Mouse (Mus musculus) heart, postnatal 4 days (tissue): Measurements from ENCODE around the gene Lingo1. TPM values are rescaled to one million over a fixed set of nuclear protein-coding genes. Genes with fewer than 3 reads are reported as not detected.

Experiments
- DNase-seq: peaks from one replicate; pipeline ENCODE4 v3.0.0; 2021
- total RNA-seq, 2 experiments: library from RNA; stranded (reverse); gene quantifications; 2 replicates each; pipeline ENCODE4 v1.2.3; 2021

The Lingo1 gene
- total RNA-seq, 2 experiments from 2014 or later = 2.9 to 3.0 TPM

DNA sequence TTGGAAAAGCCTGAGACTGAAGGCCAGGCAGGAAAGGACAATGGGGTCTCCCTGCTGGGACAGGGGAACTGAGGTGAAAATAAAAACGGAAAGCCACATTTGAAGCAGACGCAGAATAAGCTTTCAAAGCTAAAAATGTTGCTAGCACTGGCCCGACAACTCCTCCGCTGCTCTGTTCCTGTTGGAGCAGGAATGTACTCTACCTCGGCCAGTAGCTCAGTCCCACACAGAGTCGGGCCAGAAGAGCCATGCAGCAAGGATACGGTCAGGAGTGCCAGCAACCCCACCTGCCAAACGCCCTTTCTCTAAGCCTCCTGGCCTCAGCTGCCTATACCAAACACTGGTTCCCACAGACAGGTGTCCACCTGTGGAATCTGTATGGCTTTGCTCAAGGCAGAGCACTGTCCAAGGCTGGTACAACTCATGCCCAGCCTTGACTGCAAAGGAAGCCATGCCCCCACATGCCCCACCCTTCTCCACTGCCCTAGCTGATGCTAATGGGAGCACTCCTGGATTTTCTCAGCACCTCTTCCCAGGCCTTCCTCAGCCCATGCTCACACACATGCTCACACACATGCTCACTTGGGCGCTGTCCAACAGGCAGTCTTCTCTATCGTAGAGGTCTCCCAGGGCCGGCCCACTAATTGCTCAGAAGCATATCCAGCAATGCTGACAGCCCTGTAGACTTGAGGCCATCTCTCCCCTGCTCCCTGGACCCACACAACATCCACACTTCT is 74.0 kb downstream of the Lingo1 start:
- peak; percentile 29 for DNase-seq

DNA sequence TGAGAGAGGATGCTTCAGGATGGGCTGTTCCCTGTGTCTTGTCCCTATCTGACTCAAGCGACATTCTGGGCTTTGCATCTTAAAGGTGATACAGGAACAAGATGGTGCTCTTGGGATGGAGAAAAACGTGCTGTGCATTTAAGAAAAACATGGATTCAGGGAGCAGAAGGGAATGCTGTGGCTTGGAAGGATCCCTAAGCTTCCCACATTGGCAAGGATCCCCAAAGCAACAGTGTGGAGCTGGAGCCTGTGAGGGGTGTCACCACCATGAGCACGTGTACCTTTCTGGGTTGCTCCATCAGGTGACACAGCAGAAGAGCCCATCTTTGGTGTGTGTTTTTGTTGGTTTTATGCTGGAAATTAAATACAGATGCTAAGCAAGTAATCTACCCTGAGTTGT is 77.3 kb downstream of the Lingo1 start:
- DNase-seq = no peak

GRCm38 (mm10) chr9:56716565-56716964 is 79.7 kb downstream of the Lingo1 start:
- DNase-seq = no peak

- no peak for DNase-seq
Measured at GRCm38 (mm10) chr9:56716066-56716465, 80.2 kb downstream of the Lingo1 start.

DNA sequence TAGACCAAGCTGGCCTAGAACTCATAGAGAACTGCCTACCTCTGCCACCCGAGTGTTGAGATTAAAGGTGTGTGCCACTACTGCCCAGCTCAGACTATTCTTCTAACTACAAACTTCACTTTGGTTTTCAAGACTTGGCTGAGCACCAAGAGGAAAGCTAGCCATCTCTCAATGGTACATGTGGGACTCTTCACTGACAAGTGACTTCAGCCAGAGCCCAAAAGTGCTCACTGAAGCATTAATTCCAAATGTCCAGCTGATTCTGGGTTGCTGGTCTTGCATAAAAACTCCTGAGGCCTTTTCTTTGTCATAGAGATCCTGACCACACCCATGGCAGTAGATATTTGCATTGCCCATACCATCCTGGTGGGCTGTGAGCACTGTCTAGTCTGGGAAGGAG is 81.9 kb downstream of the Lingo1 start:
- DNase-seq = no peak

- peak; percentile 37 for DNase-seq
Measured at GRCm38 (mm10) chr9:56712667-56713369, 83.5 kb downstream of the Lingo1 start.

DNA sequence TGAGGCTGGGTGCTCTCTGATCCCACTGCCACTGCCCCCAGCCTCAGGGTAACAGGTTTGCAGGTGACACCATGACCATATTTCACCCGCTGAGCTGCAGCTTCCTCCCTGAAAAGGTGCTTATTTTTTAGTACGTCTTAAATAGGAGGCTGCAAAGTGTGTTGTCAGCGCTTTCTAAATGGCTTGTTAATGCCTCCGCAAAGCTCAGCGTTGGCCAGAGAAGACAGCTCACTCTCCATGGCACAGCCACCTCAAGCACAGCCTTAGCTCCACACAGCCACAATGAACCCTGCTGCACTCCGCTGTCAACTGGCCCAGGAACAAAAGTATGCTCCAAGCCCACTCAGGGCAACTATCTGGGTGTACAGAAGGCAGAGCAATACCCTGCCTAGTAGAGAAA is 85.3 kb downstream of the Lingo1 start:
- no peak for DNase-seq

DNA sequence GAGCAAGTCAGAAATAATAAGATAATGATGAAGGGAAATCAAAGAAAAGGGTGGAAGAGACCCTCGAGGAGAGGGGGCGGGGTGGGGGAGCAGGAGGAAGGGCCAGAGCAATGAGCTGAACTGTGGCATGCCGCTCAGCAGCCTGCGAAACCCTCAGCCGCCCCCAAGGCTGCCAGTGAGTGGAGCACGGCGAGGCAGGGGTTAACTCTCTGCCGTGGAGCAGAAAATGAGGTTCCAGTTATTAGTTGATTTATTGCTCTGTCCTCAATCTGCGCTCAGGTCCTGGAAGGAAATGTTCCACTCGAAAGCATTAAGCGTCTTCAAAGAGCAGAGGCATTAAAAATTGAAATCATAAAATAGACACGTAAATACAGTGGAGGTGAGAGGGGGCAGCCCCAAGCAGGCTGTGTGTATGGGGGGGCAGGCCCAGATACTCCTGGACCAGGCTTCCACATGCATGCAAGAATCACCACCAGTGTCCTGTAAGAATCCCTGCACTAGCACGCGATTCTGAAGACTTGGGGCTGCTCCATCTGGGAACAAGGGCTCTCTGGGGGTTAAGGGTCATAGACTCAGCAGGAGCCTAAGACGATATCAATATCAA is 89.7 kb downstream of the Lingo1 start:
- no peak for DNase-seq

DNA sequence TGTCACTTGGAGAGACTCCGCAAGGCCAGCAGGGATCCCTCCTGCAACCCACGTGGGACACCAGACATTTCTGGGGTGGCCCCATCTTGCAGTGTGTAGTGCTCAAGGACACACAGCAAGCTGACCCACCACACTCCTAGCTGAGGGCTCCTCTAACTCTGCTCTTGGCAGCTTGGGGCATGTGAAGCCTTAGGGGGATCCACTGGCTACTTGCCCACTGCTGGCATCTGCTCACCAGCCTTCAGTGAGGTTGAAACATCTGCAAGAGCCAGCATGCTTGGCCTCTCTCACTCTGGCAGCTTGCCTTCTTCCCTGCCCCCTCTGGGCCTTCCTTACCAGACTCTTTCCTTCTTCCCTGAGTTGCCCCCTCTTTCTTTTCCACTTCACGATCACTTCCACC is 94.9 kb downstream of the Lingo1 start:
- no peak for DNase-seq

DNA sequence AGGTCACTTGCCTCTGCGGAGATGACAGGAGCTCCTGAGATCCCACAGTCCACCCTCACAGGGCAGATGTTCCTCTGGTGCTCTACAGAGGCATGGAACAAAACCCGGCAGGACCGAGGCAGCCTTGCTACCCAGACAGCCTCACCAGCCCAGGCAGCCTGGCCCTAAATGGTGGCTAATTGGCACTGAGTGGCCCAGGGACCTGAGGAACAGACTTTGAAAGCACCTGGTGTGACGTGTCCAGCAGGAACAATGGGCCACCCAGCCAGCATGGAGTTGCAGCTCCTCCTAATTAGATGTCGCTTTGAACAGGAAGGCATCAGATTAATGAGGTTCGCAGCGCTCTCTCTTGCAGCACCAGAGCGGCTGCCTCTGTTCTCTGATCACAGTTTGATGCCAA is 95.4 kb downstream of the Lingo1 start:
- DNase-seq = no peak

- no peak for DNase-seq
Measured at GRCm38 (mm10) chr9:56698715-56699370, 97.4 kb downstream of the Lingo1 start.

DNA sequence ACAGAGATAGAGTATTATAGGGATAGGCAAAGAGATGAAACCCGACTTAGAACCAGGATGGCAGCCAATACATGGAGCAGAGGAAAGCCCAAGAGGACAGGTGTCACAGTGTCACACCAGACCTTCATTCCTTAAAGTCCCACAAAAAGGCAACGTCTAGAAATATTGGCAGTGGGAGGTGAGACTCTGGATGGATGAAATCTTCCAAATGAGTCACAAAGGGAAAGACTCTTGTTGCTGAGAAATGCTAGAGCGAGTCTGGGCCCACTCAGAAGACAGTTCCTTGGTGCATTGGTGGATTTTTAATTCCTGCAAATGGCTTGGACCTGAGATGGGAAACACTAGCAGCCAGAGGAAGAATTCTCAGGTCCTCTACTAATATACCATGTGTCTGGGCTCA is 102.2 kb downstream of the Lingo1 start:
- no peak for DNase-seq

DNA sequence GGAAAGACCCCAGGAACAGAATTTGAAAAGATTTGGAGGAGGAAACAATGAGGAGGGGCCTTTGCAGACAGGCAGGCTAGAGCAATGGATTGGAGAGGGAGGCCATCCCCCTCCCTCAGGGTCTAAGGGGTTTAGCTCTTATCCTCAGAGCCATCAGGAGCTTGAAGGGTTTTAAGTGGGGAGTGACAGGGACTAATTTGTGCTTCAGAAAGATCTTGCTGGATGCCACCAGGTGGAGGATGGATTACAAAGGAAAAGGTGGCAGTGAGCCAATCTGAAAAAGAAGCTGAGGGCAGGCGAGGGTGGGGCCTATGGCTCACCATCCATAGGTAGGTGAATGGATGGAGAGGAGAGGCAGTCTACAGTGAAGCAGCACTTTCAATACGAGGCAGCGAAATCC is 105.0 kb downstream of the Lingo1 start:
- no peak for DNase-seq

DNA sequence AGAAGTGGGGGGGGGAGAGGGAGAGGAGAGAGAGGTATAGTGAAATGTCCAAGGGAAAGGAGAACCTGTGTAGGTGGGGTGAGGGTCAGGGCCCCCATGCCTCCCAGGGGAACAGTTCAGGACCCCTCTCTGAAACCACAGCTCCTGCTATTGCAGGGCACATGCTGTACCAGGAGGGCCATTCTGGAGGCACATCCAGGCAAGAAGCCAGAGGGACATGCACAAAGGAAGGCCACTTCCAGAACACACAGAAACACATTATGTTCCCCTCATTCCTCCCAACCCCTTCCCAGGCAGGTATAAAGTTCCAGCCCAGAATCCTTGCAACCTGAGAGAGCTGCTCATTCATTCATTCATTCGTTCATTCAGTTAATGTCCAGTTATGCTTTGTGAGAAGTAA is 105.6 kb downstream of the Lingo1 start:
- no peak for DNase-seq

GRCm38 (mm10) chr9:56687490-56687889 is 108.8 kb downstream of the Lingo1 start:
- DNase-seq = no peak

GRCm38 (mm10) chr9:56687145-56687477 is 109.2 kb downstream of the Lingo1 start:
- no peak for DNase-seq

DNA sequence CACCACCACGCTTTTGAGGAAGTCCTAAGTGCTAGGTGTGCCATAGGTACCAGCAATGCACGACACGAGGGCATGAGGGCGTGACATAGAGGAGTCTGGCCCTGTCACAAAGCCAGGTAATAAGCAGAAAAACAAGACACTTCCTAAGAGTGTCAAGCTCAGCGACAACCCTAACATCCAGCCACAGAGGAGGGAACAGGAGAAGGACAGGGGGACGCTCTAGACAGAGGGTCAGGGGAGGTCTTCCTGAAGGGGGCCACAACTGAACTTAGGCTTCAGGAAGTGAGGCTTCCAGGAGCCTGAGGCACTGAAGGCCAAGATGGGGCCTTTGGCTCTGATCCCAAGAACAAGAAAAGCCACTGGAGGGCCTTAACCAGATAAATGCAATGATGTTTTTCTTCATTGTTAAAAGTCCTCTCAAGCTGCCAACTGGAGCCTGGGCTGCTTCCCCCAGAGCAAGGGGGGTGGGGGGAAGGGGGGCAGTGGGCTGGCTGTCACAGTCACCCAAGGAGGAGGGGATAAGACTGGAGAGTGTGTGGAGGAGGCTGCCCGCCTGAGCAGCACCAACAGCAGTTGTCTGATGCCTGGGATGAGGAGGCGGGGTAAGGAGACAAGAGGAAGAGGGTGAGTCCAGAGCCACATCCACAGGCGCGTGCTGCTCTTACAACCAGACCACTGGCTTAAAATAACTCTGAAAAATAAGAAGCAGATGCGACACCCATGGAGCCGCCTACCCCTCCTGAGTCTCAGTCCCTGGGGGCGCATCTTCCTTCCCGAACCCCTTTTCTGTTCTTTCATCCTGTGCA is 109.7 kb downstream of the Lingo1 start:
- DNase-seq = peak; percentile 30

DNA sequence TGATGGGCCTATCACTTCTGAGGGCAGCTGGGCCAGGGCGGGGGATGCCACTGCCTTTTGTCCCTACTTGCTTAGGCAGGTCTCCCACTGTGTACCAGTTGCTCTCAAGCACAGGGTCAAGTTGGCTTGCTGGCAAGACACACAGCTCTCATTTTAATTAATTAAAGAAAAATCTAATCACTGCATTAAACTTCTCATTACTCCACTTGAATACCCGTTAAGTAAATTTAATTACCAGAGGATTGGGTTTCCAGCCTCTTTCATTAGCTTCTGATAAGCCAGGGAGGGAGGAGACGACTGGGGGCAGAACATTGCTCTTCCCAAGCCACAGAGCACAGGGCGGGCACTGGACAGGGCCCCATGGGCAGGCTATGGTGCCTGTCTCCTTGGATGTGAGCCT is 113.4 kb downstream of the Lingo1 start:
- DNase-seq = no peak

DNA sequence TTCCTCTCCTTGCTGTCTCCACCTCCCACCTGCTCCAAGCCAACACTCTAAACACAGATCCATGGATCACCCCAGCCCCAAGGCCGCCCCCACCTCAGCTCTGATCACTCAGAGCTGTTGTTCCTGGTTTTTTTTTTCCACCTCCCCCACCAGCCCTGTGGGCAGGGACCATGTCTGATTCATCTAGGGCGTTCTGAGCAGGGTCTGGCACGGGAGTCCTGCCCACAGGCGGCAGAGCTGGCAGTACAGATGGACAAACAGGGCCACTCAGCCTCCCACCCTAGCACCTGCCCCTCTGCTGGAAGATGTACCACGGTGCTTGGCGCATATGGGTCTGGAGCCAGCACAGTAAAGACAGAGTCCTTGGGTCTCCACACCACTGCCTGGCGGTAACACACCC is 114.3 kb downstream of the Lingo1 start:
- no peak for DNase-seq

GRCm38 (mm10) chr9:56678929-56679681 is 117.2 kb downstream of the Lingo1 start:
- no peak for DNase-seq

GRCm38 (mm10) chr9:56675696-56676095 is 120.6 kb downstream of the Lingo1 start:
- no peak for DNase-seq
